Comparison of ENCODE assay signal across 9 mouse cellular contexts in genomic region chr5:37082420-37082819, GRCm38 (mm10). TPM values are rescaled to one million over a fixed set of nuclear protein-coding genes. Genes with fewer than 3 reads are reported as not detected.
DNase-seq lines count a peak whose midpoint lies in the region; ATAC-seq and TF ChIP-seq lines count a peak whose summit lies in the region.
"Had no signal": no experiment of that assay in that cellular context is flagged by ENCODE, and none has a peak within 500 bp of the region (broad histone marks: within the 10 kb centered on the region; RNA-seq: fewer than 3 reads in every experiment).

No protein-coding gene starts in this region.

- H3K4me2 ChIP-seq in intestine, embryonic 14.5 days (ENCODE audit: low read length), result no peak overlapping the region
- no peak overlapping the region for H3K4me2 ChIP-seq in intestine, postnatal 0 days (replicated peaks; ENCODE audit: low read depth)
- no peak overlapping the region for H3K4me2 ChIP-seq in forebrain, embryonic 16.5 days (ENCODE audit: low read length)
- H3K4me2 ChIP-seq: heart, embryonic 15.5 days had no signal

- H3K27me3 ChIP-seq in intestine, embryonic 14.5 days (replicated peaks; ENCODE audit: control insufficient read depth, insufficient read depth, low read length), result no peaks in the 10 kb centered on the region
- H3K27me3 ChIP-seq in intestine, postnatal 0 days (replicated peaks; ENCODE audit: control insufficient read depth, insufficient read depth, low read length), result no peaks in the 10 kb centered on the region
- H3K27me3 ChIP-seq in forebrain, embryonic 16.5 days (replicated peaks; ENCODE audit: control insufficient read depth, insufficient read depth, low read length), result no peaks in the 10 kb centered on the region

- WGBS in intestine, embryonic 14.5 days, result 30% methylated on average over 3 of the region's 3 CpGs
- WGBS in intestine, postnatal 0 days, result 41% methylated on average over 3 of the region's 3 CpGs
- 22% methylated on average over 3 of the region's 3 CpGs for WGBS in forebrain, embryonic 16.5 days

- intact Hi-C loops in gastrocnemius, adult 2 months (cut with DNase I), result no loop called here

- DNase-seq in intestine, embryonic 14.5 days (ENCODE audit: low spot score), result peak; percentile 60
- DNase-seq in MN1 (ENCODE audit: low spot score), result peak; percentile 45
- peak; percentile 54 to 62 for DNase-seq in kidney, postnatal 25 days
- DNase-seq in right cerebral cortex, postnatal 14 days, result peak; percentile 89
- no peak for DNase-seq in urinary bladder, postnatal 25 days (ENCODE audit: low spot score)
- no peak for DNase-seq in gastrocnemius, adult 2 months

- H3K4me1 ChIP-seq in intestine, embryonic 14.5 days (replicated peaks; ENCODE audit: control insufficient read depth, insufficient read depth, low read length), result no peaks in the 10 kb centered on the region
- no peaks in the 10 kb centered on the region for H3K4me1 ChIP-seq in intestine, postnatal 0 days (replicated peaks; ENCODE audit: control insufficient read depth, insufficient read depth, low read length)
- H3K4me1 ChIP-seq in forebrain, embryonic 16.5 days (replicated peaks; ENCODE audit: control insufficient read depth, insufficient read depth, low read length), result peaks cover 35% of the 10 kb centered on the region
- H3K4me1 ChIP-seq: heart, embryonic 15.5 days had no signal

- no peak overlapping the region for H3K27ac ChIP-seq in intestine, embryonic 14.5 days (ENCODE audit: low read depth)
- H3K27ac ChIP-seq in intestine, postnatal 0 days (ENCODE audit: low read depth, low read length), result no peak overlapping the region
- peak overlapping the region; percentile 60; the same call in 1 of the 2 replicates for H3K27ac ChIP-seq in forebrain, embryonic 16.5 days (ENCODE audit: low read length)
- H3K27ac ChIP-seq in gastrocnemius, adult 2 months, result no peak overlapping the region
- H3K27ac ChIP-seq: heart, embryonic 15.5 days had no signal

- no peak overlapping the region for H3K9ac ChIP-seq in intestine, embryonic 14.5 days (ENCODE audit: low read length)
- H3K9ac ChIP-seq in intestine, postnatal 0 days (ENCODE audit: low read depth, low read length), result no peak overlapping the region
- no peak overlapping the region for H3K9ac ChIP-seq in forebrain, embryonic 16.5 days (replicated peaks; ENCODE audit: low read depth, low read length)
- H3K9ac ChIP-seq: heart, embryonic 15.5 days had no signal

- ATAC-seq in intestine, embryonic 14.5 days (replicated peaks; ENCODE audit: low FRiP score, low TSS enrichment, low read depth), result no peak
- no peak for ATAC-seq in intestine, postnatal 0 days
- peak; percentile 47; the same call in 1 of the 2 replicates for ATAC-seq in forebrain, embryonic 16.5 days

- H3K9me3 ChIP-seq in intestine, embryonic 14.5 days (ENCODE audit: control insufficient read depth, low read length), result no peaks in the 10 kb centered on the region
- no peaks in the 10 kb centered on the region for H3K9me3 ChIP-seq in intestine, postnatal 0 days (ENCODE audit: control insufficient read depth)
- no peaks in the 10 kb centered on the region for H3K9me3 ChIP-seq in forebrain, embryonic 16.5 days (ENCODE audit: control insufficient read depth, low read length)
- H3K9me3 ChIP-seq: heart, embryonic 15.5 days had no signal

- no peak for TF ChIP-seq CTCF in intestine, postnatal 0 days (IDR thresholded peaks at IDR 0.05; ENCODE audit: low read depth)
- no peak for TF ChIP-seq CTCF in gastrocnemius, adult 2 months (IDR thresholded peaks at IDR 0.05)

- H3K36me3 ChIP-seq in intestine, embryonic 14.5 days (ENCODE audit: control insufficient read depth, insufficient read depth, low read length), result no peaks in the 10 kb centered on the region
- no peaks in the 10 kb centered on the region; the same call in 1 of the 2 replicates for H3K36me3 ChIP-seq in intestine, postnatal 0 days (ENCODE audit: control insufficient read depth, insufficient read depth)
- 0 out of 2 replicates have a peak, but pooled peaks cover 3% of the 10 kb centered on the region for H3K36me3 ChIP-seq in forebrain, embryonic 16.5 days (ENCODE audit: control insufficient read depth, insufficient read depth)
- H3K36me3 ChIP-seq: heart, embryonic 15.5 days had no signal

- no peak overlapping the region for H3K4me3 ChIP-seq in intestine, embryonic 14.5 days (ENCODE audit: low read depth, low read length)
- H3K4me3 ChIP-seq in intestine, postnatal 0 days (ENCODE audit: low read depth, low read length), result no peak overlapping the region
- H3K4me3 ChIP-seq in forebrain, embryonic 16.5 days (replicated peaks; ENCODE audit: low read length), result no peak overlapping the region
- no peak overlapping the region for H3K4me3 ChIP-seq in gastrocnemius, adult 2 months
- H3K4me3 ChIP-seq: heart, embryonic 15.5 days had no signal

RNA-seq across cellular contexts. Expression of gene Gm1043, which starts 2.8 kb away (rescaled TPM):
- polyA plus RNA-seq in intestine, embryonic 14.5 days (2014; fragmentation: Nextera tagmentation; extraction: Ambion mirVana), result not detected in 2 replicates
- polyA plus RNA-seq in intestine, postnatal 0 days (2015; fragmentation: Nextera tagmentation; extraction: Ambion mirVana), result 0.03 TPM in 1 of 2 replicates, not detected in the other
- polyA plus RNA-seq in forebrain, embryonic 16.5 days (2015; fragmentation: Nextera tagmentation; extraction: Ambion mirVana), result 2.6 and 4.3 TPM in 2 replicates
- total RNA-seq in gastrocnemius, adult 2 months (2021), result not detected
- polyA plus RNA-seq: heart, embryonic 15.5 days had no signal

Comparison
In these comparisons a context has a peak if more than half of its experiments do, and no peak if none do; other contexts are left out.
1. DNase-seq: peak in intestine, embryonic 14.5 days (single experiment), MN1 (single experiment), kidney, postnatal 25 days (2 of 2) and right cerebral cortex, postnatal 14 days (single experiment); none in urinary bladder, postnatal 25 days (single experiment) and gastrocnemius, adult 2 months (single experiment).